Mouse (Mus musculus) MEL (cell line): ENCODE results near the gene Derl3. TPM values are rescaled to one million over a fixed set of nuclear protein-coding genes. Genes with fewer than 3 reads are reported as not detected.
A peak's percentile ranks its signal among the peaks of the same experiment; 100 is the strongest.
"Not testable (repeated sequence)": the region's sequence is repeated elsewhere in the genome, so short reads cannot be mapped to it uniquely, and the experiment has no call there.

ENCODE experiments used
- DNase-seq: peaks from one replicate; pipeline ENCODE4 v3.0.0; 2011; ENCODE audit warnings: low read depth, low spot score
- H3K27ac ChIP-seq: 2 replicates; pipeline ENCODE4 v1.5.1; 2012; ENCODE audit warnings: low read depth, mild to moderate bottlenecking, control low read depth, low read length, moderate library complexity; ENCODE audit not compliant: control insufficient read depth
- H3K27me3 ChIP-seq, 2 experiments: fragments of 150-350 bp in 1 of 2; sonication (generic) in 1 of 2; 2 replicates each; pipeline ENCODE4 v1.6.1; 2012; ENCODE audit warnings: low read length in 2 of 2, mild to moderate bottlenecking in 2 of 2, improper control_type of control experiment in 1 of 2, moderate library complexity in 1 of 2; ENCODE audit not compliant: insufficient read depth in 2 of 2, control insufficient read depth in 1 of 2
- H3K36me3 ChIP-seq, 2 experiments: 2 replicates each; pipeline ENCODE4 v1.6.1; 2012 to 2014; ENCODE audit warnings: low read length in 2 of 2, improper control_type of control experiment in 1 of 2, inconsistent platforms in 1 of 2, mild to moderate bottlenecking in 1 of 2; ENCODE audit not compliant: insufficient read depth in 2 of 2, control insufficient read depth in 1 of 2
- H3K4me1 ChIP-seq, 2 experiments: fragments of 150-350 bp in 1 of 2; sonication (generic) in 1 of 2; 2 replicates each; pipeline ENCODE4 v1.6.1; 2012; ENCODE audit warnings: low read length in 2 of 2, improper control_type of control experiment in 1 of 2, mild to moderate bottlenecking in 1 of 2; ENCODE audit not compliant: insufficient read depth in 2 of 2, control insufficient read depth in 1 of 2
- H3K4me3 ChIP-seq, 2 experiments: fragments of 150-350 bp in 1 of 2; sonication (generic) in 1 of 2; 2 replicates each; pipeline ENCODE4 v1.5.1; 2012; ENCODE audit warnings: low read depth in 2 of 2, low read length in 2 of 2, mild to moderate bottlenecking in 2 of 2, moderate library complexity in 2 of 2, control low read depth in 1 of 2, improper control_type of control experiment in 1 of 2; ENCODE audit not compliant: control insufficient read depth in 1 of 2, insufficient read depth in 1 of 2
- H3K79me2 ChIP-seq: 2 replicates; pipeline ENCODE4 v1.6.1; 2012; ENCODE audit warnings: mild to moderate bottlenecking, low read length, moderate library complexity; ENCODE audit not compliant: control insufficient read depth, poor library complexity, insufficient read depth
- H3K9ac ChIP-seq: 2 replicates; pipeline ENCODE4 v1.6.1; 2012; ENCODE audit warnings: low read depth, mild to moderate bottlenecking, control low read depth, low read length, moderate library complexity; ENCODE audit not compliant: control insufficient read depth, poor library complexity, severe bottlenecking
- H3K9me3 ChIP-seq: fragments of 150-350 bp; sonication (generic); replicated peaks from 2 replicates; pipeline ENCODE4 v1.6.1; 2012; ENCODE audit warnings: mild to moderate bottlenecking, low read length, improper control_type of control experiment, moderate library complexity; ENCODE audit not compliant: insufficient read depth
- BHLHE40 ChIP-seq: IDR thresholded peaks from 2 replicates; pipeline ENCODE4 v1.6.1; 2012; ENCODE audit warnings: low read depth, mild to moderate bottlenecking, inconsistent platforms, low read length, improper control_type of control experiment, borderline replicate concordance
- CHD1 ChIP-seq: IDR thresholded peaks from 2 replicates; pipeline ENCODE4 v1.6.1; 2012; ENCODE audit warnings: low read depth, mild to moderate bottlenecking, inconsistent platforms, low read length, improper control_type of control experiment
- E2F4 ChIP-seq: IDR thresholded peaks from 2 replicates; pipeline ENCODE4 v1.6.1; 2011; ENCODE audit warnings: low read depth, low read length, improper control_type of control experiment, borderline replicate concordance
- ELF1 ChIP-seq: IDR thresholded peaks from 2 replicates; pipeline ENCODE4 v1.6.1; 2014; ENCODE audit warnings: low read depth, mild to moderate bottlenecking, inconsistent platforms, low read length, improper control_type of control experiment, moderate library complexity
- ETS1 ChIP-seq: IDR thresholded peaks from 2 replicates; pipeline ENCODE4 v1.6.1; 2012; ENCODE audit warnings: low read depth, mild to moderate bottlenecking, inconsistent platforms, low read length, improper control_type of control experiment, moderate library complexity
- GATA1 ChIP-seq: IDR thresholded peaks from 2 replicates; pipeline ENCODE4 v1.6.1; 2011; ENCODE audit warnings: low read depth, low read length, improper control_type of control experiment
- HCFC1 ChIP-seq: IDR thresholded peaks from 2 replicates; pipeline ENCODE4 v1.6.1; 2012; ENCODE audit warnings: low read depth, mild to moderate bottlenecking, inconsistent platforms, low read length, improper control_type of control experiment, moderate library complexity
- JUND ChIP-seq: IDR thresholded peaks from 2 replicates; pipeline ENCODE4 v1.6.1; 2011; ENCODE audit warnings: low read depth, mild to moderate bottlenecking, improper control_type of control experiment, low read length
- MAFK ChIP-seq: IDR thresholded peaks from 2 replicates; pipeline ENCODE4 v1.6.1; 2011; ENCODE audit warnings: low read depth, mild to moderate bottlenecking, low read length, improper control_type of control experiment, borderline replicate concordance
- MAX ChIP-seq: IDR thresholded peaks from 2 replicates; pipeline ENCODE4 v1.6.1; 2011; ENCODE audit warnings: low read length, improper control_type of control experiment
- MAZ ChIP-seq: IDR thresholded peaks from 2 replicates; pipeline ENCODE4 v1.6.1; 2012; ENCODE audit warnings: low read depth, mild to moderate bottlenecking, inconsistent platforms, low read length, improper control_type of control experiment
- MXI1 ChIP-seq: IDR thresholded peaks from 2 replicates; pipeline ENCODE4 v1.6.1; 2011; ENCODE audit warnings: mild to moderate bottlenecking, low read depth, low read length, improper control_type of control experiment
- NELFE ChIP-seq: IDR thresholded peaks from 2 replicates; pipeline ENCODE4 v1.6.1; 2011; ENCODE audit warnings: low read depth, low read length, improper control_type of control experiment
- NRF1 ChIP-seq: IDR thresholded peaks from 2 replicates; pipeline ENCODE4 v1.6.1; 2014; ENCODE audit warnings: low read depth, mild to moderate bottlenecking, inconsistent platforms, low read length, improper control_type of control experiment, moderate library complexity; ENCODE audit not compliant: poor library complexity, insufficient read depth, severe bottlenecking
- POLR2A ChIP-seq, 2 experiments: IDR thresholded peaks; 2 replicates each; pipeline ENCODE4 v1.6.1; 2011 to 2012; ENCODE audit warnings: low read length in 2 of 2, mild to moderate bottlenecking in 2 of 2, control low read depth in 1 of 2, improper control_type of control experiment in 1 of 2, low read depth in 1 of 2, moderate library complexity in 1 of 2; ENCODE audit not compliant: control insufficient read depth in 1 of 2, insufficient read depth in 1 of 2, poor library complexity in 1 of 2
- POLR2AphosphoS2 ChIP-seq: IDR thresholded peaks from 2 replicates; pipeline ENCODE4 v1.6.1; 2011; ENCODE audit warnings: low read length, improper control_type of control experiment
- POLR2AphosphoS5 ChIP-seq: IDR thresholded peaks from 2 replicates; pipeline ENCODE4 v1.6.1; 2012; ENCODE audit warnings: low read depth, borderline replicate concordance, mild to moderate bottlenecking, inconsistent platforms, low read length, moderate library complexity, mixed read lengths
- SIN3A ChIP-seq: IDR thresholded peaks from 2 replicates; pipeline ENCODE4 v1.6.1; 2012; ENCODE audit warnings: low read length, improper control_type of control experiment, inconsistent platforms
- TBP ChIP-seq: IDR thresholded peaks from 2 replicates; pipeline ENCODE4 v1.8.0; 2011; ENCODE audit warnings: low read depth, low read length, improper control_type of control experiment
- TCF12 ChIP-seq: IDR thresholded peaks from 2 replicates; pipeline ENCODE4 v1.6.1; 2014; ENCODE audit warnings: low read depth, mild to moderate bottlenecking, inconsistent platforms, low read length, improper control_type of control experiment, moderate library complexity
- USF1 ChIP-seq: IDR thresholded peaks from 2 replicates; pipeline ENCODE4 v1.6.1; 2014; ENCODE audit warnings: low read depth, mild to moderate bottlenecking, inconsistent platforms, low read length, improper control_type of control experiment, moderate library complexity
- ZMIZ1 ChIP-seq: IDR thresholded peaks from 2 replicates; pipeline ENCODE4 v1.6.1; 2012; ENCODE audit warnings: low read depth, mild to moderate bottlenecking, inconsistent platforms, low read length, improper control_type of control experiment, moderate library complexity
- polyA plus RNA-seq, 2 experiments: library from polyadenylated mRNA; stranded (reverse) in 1 of 2; unstranded in 1 of 2; fragments of >175 nt in 1 of 2; fragments of >200 nt in 1 of 2; gene quantifications; 2 replicates each; pipeline versions ENCODE4 v1.2.1 to v1.2.4; 2012; ENCODE audit warnings: low replicate concordance in 2 of 2, low read depth in 1 of 2; ENCODE audit not compliant: insufficient read length in 2 of 2, insufficient read depth in 1 of 2, missing spikeins in 1 of 2
- total RNA-seq: library from RNA; depleted of rRNA; stranded (reverse); fragments of 300-350 nt; gene quantifications from 2 replicates; pipeline ENCODE4 v1.2.3, GENCODE M21; 2012

Derl3 gene
- total and polyA plus RNA-seq, 3 experiments: 0.69 to 1.5 TPM; not detected in 1

DNA sequence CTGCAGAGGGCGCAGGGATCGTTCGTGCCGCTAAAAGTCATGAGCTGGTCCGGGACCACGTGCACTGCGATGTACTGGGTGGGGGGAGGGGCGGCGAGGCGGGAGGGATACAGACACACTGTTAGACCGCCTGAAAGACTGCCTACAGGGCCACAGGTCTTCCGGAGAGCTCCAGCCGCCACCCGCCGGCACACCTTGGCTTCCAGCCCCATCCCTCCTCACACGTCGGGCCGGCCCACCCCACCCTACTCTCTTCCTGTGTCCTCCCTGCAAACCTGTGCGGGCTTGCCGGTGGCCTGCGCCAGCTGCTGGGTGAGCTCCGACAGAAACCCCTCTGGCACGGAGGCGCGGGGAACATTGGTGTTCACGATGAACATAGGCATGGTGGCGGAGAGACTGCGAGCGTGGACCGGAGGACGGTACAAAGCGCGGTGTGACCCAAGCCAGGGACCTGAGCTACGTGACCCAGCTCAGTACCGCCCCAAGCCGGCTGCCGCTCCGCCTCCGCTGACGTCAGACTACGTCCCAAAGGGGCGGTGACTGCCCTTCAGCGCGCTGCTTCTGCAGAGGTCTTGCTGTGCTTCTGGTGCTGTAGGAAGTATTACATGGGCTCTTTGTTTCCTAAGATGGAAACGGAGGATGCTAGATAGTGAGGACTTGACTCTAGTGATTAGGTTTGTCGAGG lies 33.3 kb upstream of the Derl3 start, which contains the start of gene Mif:
TSS of gene Mif (minus strand) at position 455 of the 685 bp plus-strand sequence.
- Histone ChIP-seq H3K4me3 (peak within 1 kb of the TSS; percentile 62 to 80), H3K79me2 (peaks cover 16% of the 10 kb centered on the region), H3K4me1 (peaks cover 7 to 14% of the 10 kb centered on the region in 2 experiments; a peak in 3 of 4 replicates), H3K9ac (peak within 1 kb of the TSS; percentile 73), H3K36me3 (peaks cover 0 to 18% of the 10 kb centered on the region in 2 experiments; a peak in 2 of 4 replicates), H3K27ac (peak within 1 kb of the TSS; percentile 43)
- DNase-seq: peak; percentile 96
- H3K9me3 ChIP-seq, H3K27me3 ChIP-seq: not testable (repeated sequence)
- 0 out of 2 replicates have a peak, but pooled peaks have one; percentile 10 for TF ChIP-seq USF1
- peak; percentile 89; the same call in 1 of the 2 replicates for TF ChIP-seq MXI1
- peak; percentile 74 for TF ChIP-seq TBP
- peak in 1 of 2 experiments; percentile 93; a peak in 2 of 4 replicates for TF ChIP-seq POLR2A (IDR thresholded peaks at IDR 0.05; ENCODE audit: control insufficient read depth in 1 of 2, insufficient read depth in 1 of 2, low read depth in 1 of 2, low read length in 2 of 2, poor library complexity in 1 of 2)
- peak; percentile 88 for TF ChIP-seq ZMIZ1
- TF ChIP-seq SIN3A: peak; percentile 73
- peak; percentile 59 for TF ChIP-seq HCFC1
- TF ChIP-seq ETS1: 0 out of 2 replicates have a peak, but pooled peaks have one; percentile 7
- peak; percentile 81 for TF ChIP-seq POLR2AphosphoS2
- TF ChIP-seq CHD1: peak; percentile 63; the same call in 1 of the 2 replicates
- peak; percentile 85 for TF ChIP-seq NELFE
- TF ChIP-seq TCF12: peak; percentile 51; the same call in 1 of the 2 replicates

DNA sequence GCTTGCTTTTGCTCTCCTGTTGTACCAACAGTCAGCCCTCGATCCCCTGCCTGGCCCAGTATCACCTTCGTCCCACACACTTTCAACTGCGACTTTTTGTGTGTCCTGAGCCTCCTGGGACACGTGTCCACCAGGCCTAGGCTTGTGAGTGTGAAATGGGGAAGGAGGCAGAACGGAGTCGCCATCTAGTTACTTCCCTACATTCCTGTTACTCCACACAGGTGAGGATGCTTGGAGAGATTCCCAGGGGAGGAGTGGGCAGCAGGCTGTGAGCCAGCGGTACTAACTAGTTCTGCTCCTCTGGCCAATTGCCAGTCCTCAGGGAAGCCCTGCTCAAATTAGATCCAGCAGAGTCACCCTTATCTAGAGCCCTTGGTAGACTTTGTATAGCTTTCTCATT lies 32.5 kb upstream of the Derl3 start:
- Histone ChIP-seq H3K27ac (peak overlapping the region; percentile 15; the same call in 1 of the 2 replicates), H3K4me3 (peak overlapping the region; percentile 12 to 65), H3K36me3 (peaks cover 0 to 18% of the 10 kb centered on the region in 2 experiments; a peak in 2 of 4 replicates), H3K9me3 (no peaks in the 10 kb centered on the region), H3K27me3 (no peaks in the 10 kb centered on the region), H3K4me1 (peaks cover 7 to 14% of the 10 kb centered on the region in 2 experiments; a peak in 3 of 4 replicates), H3K9ac (peak overlapping the region; percentile 31), H3K79me2 (peaks cover 16% of the 10 kb centered on the region)
- peak; percentile 74 for DNase-seq
- TF ChIP-seq MAZ: no peak
- TF ChIP-seq MAFK: no peak
- no peak for TF ChIP-seq CHD1
- TF ChIP-seq NRF1: no peak
- TF ChIP-seq USF1: peak; percentile 62
- no peak for TF ChIP-seq ELF1
- 0 out of 2 replicates have a peak, but pooled peaks have one; percentile 4 for TF ChIP-seq BHLHE40
- no peak for TF ChIP-seq POLR2AphosphoS5
- no peak; the same call in 1 of the 2 replicates for TF ChIP-seq MAX
- no peak for TF ChIP-seq E2F4
- TF ChIP-seq JUND: no peak
- TF ChIP-seq GATA1: no peak; the same call in 1 of the 2 replicates
- no peak for TF ChIP-seq HCFC1
- TF ChIP-seq ETS1: no peak
